ENCODE assay signal across 11 mouse cellular contexts in the genomic region with DNA sequence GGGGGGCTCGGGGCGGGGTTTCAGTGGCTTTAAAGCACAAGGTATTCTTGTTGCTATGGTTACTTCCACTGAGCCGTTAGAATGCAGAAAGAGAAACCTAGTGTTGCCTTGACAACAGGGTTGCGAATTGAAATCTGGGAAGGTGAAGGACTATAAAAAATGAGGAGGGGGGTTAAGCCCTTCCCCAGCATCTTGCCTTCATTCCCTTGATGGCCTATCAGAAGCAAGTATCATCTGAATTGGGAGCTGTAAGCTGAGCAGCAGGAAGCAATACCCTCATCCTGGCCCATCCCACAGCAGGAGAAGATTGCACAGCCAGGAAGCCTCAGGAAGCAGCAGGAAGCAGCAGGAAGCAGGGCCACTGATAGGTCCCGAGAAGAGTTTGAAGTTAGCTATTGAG.
DNase-seq lines count a peak whose midpoint lies in the region; ATAC-seq and TF ChIP-seq lines count a peak whose summit lies in the region.
"Had no signal": no experiment of that assay in that cellular context is flagged by ENCODE, and none has a peak within 500 bp of the region (broad histone marks: within the 10 kb centered on the region; RNA-seq: fewer than 3 reads in every experiment).

No protein-coding gene starts in this region.

- H3K27ac ChIP-seq in kidney, embryonic 15.5 days = peak overlapping the region; percentile 51; the same call in 1 of the 2 replicates
- no peak overlapping the region for H3K27ac ChIP-seq in embryonic facial prominence, embryonic 11.5 days (replicated peaks; ENCODE audit: low read depth, low read length)
- no peak overlapping the region for H3K27ac ChIP-seq in liver, postnatal 0 days (ENCODE audit: low read depth)
- H3K27ac ChIP-seq: macrophage had no signal

- no peaks in the 10 kb centered on the region for H3K36me3 ChIP-seq in kidney, embryonic 15.5 days
- H3K36me3 ChIP-seq in embryonic facial prominence, embryonic 11.5 days (replicated peaks; ENCODE audit: control insufficient read depth, insufficient read depth, low read depth, low read length) = no peaks in the 10 kb centered on the region
- H3K36me3 ChIP-seq in liver, postnatal 0 days (replicated peaks; ENCODE audit: insufficient read depth, low read length) = no peaks in the 10 kb centered on the region

- peak; percentile 34; the same call in 1 of the 2 replicates for ATAC-seq in kidney, embryonic 15.5 days (replicated peaks; ENCODE audit: low FRiP score)
- ATAC-seq in embryonic facial prominence, embryonic 11.5 days (replicated peaks; ENCODE audit: insufficient number of reproducible peaks, low FRiP score, low TSS enrichment, low read depth) = no peak
- peak; percentile 33; the same call in 1 of the 2 replicates for ATAC-seq in liver, postnatal 0 days

- no peak overlapping the region for H3K4me3 ChIP-seq in kidney, embryonic 15.5 days (replicated peaks)
- no peak overlapping the region for H3K4me3 ChIP-seq in embryonic facial prominence, embryonic 11.5 days (ENCODE audit: low read depth, low read length)
- H3K4me3 ChIP-seq in liver, postnatal 0 days (ENCODE audit: low read depth, low read length) = no peak overlapping the region

- no peaks in the 10 kb centered on the region for H3K27me3 ChIP-seq in kidney, embryonic 15.5 days
- H3K27me3 ChIP-seq in embryonic facial prominence, embryonic 11.5 days (ENCODE audit: control insufficient read depth, insufficient read depth, low read length) = no peaks in the 10 kb centered on the region
- H3K27me3 ChIP-seq in liver, postnatal 0 days (ENCODE audit: insufficient read depth, low read length) = no peaks in the 10 kb centered on the region

- no peak for TF ChIP-seq CTCF in liver, postnatal 0 days (IDR thresholded peaks at IDR 0.05; ENCODE audit: low read depth)

- H3K9ac ChIP-seq in kidney, embryonic 15.5 days = no peak overlapping the region
- no peak overlapping the region for H3K9ac ChIP-seq in embryonic facial prominence, embryonic 11.5 days (replicated peaks; ENCODE audit: low read length)
- no peak overlapping the region for H3K9ac ChIP-seq in liver, postnatal 0 days (replicated peaks)

- 28% methylated on average over 5 of the region's 5 CpGs for WGBS in kidney, embryonic 15.5 days
- 35% methylated on average over 3 of the region's 5 CpGs for WGBS in embryonic facial prominence, embryonic 11.5 days
- 37% methylated on average over 5 of the region's 5 CpGs for WGBS in liver, postnatal 0 days (ENCODE audit: insufficient replicate concordance)

- peaks cover 7% of the 10 kb centered on the region; the same call in 1 of the 2 replicates for H3K4me1 ChIP-seq in kidney, embryonic 15.5 days
- H3K4me1 ChIP-seq in embryonic facial prominence, embryonic 11.5 days (ENCODE audit: control insufficient read depth, insufficient read depth, low read length) = no peaks in the 10 kb centered on the region; the same call in 1 of the 2 replicates
- no peaks in the 10 kb centered on the region for H3K4me1 ChIP-seq in liver, postnatal 0 days (ENCODE audit: insufficient read depth)

- no peak for DNase-seq in kidney, adult 11 months
- DNase-seq in ES-CJ7 (ENCODE audit: low read depth, low spot score) = peak; percentile 3
- peak; percentile 11 for DNase-seq in embryonic facial prominence, embryonic 11.5 days (ENCODE audit: low spot score)
- no peak for DNase-seq in liver, postnatal 0 days
- no peak for DNase-seq in heart, postnatal 36 days
- DNase-seq in heart, postnatal 4 days = no peak
- no peak for DNase-seq in adrenal gland, adult 18-20 months (ENCODE audit: low spot score in 2 of 2)
- DNase-seq: cerebellum, postnatal 25 days; thymus, postnatal 14 days had no signal

- no peaks in the 10 kb centered on the region for H3K9me3 ChIP-seq in kidney, embryonic 15.5 days (replicated peaks)
- H3K9me3 ChIP-seq in embryonic facial prominence, embryonic 11.5 days (replicated peaks; ENCODE audit: control insufficient read depth, low read length) = no peaks in the 10 kb centered on the region
- no peaks in the 10 kb centered on the region for H3K9me3 ChIP-seq in liver, postnatal 0 days (ENCODE audit: low read length)

- intact Hi-C loops in heart, postnatal 36 days (cut with DNase I) = loop anchor here (5.0 kb wide), 1 partner anchor 97 kb away; no protein-coding TSS in a partner anchor

- no peak overlapping the region for H3K4me2 ChIP-seq in kidney, embryonic 15.5 days
- H3K4me2 ChIP-seq in embryonic facial prominence, embryonic 11.5 days (ENCODE audit: low read depth, low read length) = no peak overlapping the region
- no peak overlapping the region for H3K4me2 ChIP-seq in liver, postnatal 0 days (ENCODE audit: low read depth, low read length)

- TF ChIP-seq EP300 in liver, postnatal 0 days (IDR thresholded peaks at IDR 0.05; ENCODE audit: low read depth) = no peak

Comparison
In these comparisons a context has a peak if more than half of its experiments do, and no peak if none do; other contexts are left out.
1. DNase-seq: peak in ES-CJ7 (single experiment) and embryonic facial prominence, embryonic 11.5 days (single experiment); none in kidney, adult 11 months (single experiment), liver, postnatal 0 days (single experiment), heart, postnatal 36 days (0 of 2), heart, postnatal 4 days (single experiment) and adrenal gland, adult 18-20 months (0 of 2).